Mouse (Mus musculus) heart, adult 2 months (tissue): ENCODE data around the gene Cacnb1. TPM values are rescaled to one million over a fixed set of nuclear protein-coding genes. Genes with fewer than 3 reads are reported as not detected.

Experiments used
- DNase-seq, 2 experiments: peaks; one replicate each; pipeline ENCODE4 v3.0.0; 2021
- H3K27ac ChIP-seq: fragments of 200-600 bp; 2 replicates; pipeline ENCODE4 v1.8.1; 2022
- H3K27me3 ChIP-seq: fragments of 200-500 bp; 2 replicates; pipeline ENCODE4 v1.6.1; 2012; ENCODE audit warnings: mild to moderate bottlenecking, low read length, inconsistent platforms, mixed read lengths; ENCODE audit not compliant: control insufficient read depth, insufficient read depth
- H3K36me3 ChIP-seq: fragments of 200-500 bp; 2 replicates; pipeline ENCODE4 v1.6.1; 2012; ENCODE audit warnings: low read length, inconsistent platforms; ENCODE audit not compliant: control insufficient read depth, insufficient read depth
- H3K4me1 ChIP-seq: fragments of 200-500 bp; 2 replicates; pipeline ENCODE4 v1.6.1; 2011; ENCODE audit warnings: low read length; ENCODE audit not compliant: control insufficient read depth, insufficient read depth
- H3K4me3 ChIP-seq: fragments of 200-600 bp; 2 replicates; pipeline ENCODE4 v1.8.1; 2022
- H3K79me2 ChIP-seq: fragments of 200-500 bp; replicated peaks from 2 replicates; pipeline ENCODE4 v1.6.1; 2012; ENCODE audit warnings: mild to moderate bottlenecking, inconsistent platforms, low read length, moderate library complexity, mixed read lengths; ENCODE audit not compliant: control insufficient read depth, insufficient read depth
- H3K9ac ChIP-seq: fragments of 200-500 bp; 2 replicates; pipeline ENCODE4 v1.6.1; 2012; ENCODE audit warnings: low read depth, mild to moderate bottlenecking, control low read depth, inconsistent platforms, low read length, mixed read lengths
- CTCF ChIP-seq: fragments of 200-600 bp; IDR thresholded peaks from 2 replicates; pipeline ENCODE4 v1.8.1; 2022; ENCODE audit warnings: antibody characterized with exemption, mild to moderate bottlenecking, moderate library complexity
- EP300 ChIP-seq: fragments of 200-500 bp; IDR thresholded peaks from 2 replicates; pipeline ENCODE4 v1.6.1; 2011; ENCODE audit warnings: low read depth, low read length, control low read depth; ENCODE audit not compliant: insufficient read depth
- POLR2A ChIP-seq: fragments of 200-500 bp; IDR thresholded peaks from 2 replicates; pipeline ENCODE4 v1.6.1; 2011; ENCODE audit warnings: mild to moderate bottlenecking, low read depth, low read length, control low read depth; ENCODE audit not compliant: insufficient read depth
- WGBS: fragments of 180-500 bp; shearing (Covaris S2); methylation state at CpG from one replicate; pipeline ENCODE4 v1.1.7; 2018; 5-methylcytosine and 5-hydroxymethylcytosine counted together
- intact Hi-C: fragments of 180-260 bp; cut with DNase I; formaldehyde crosslinking; loops from one replicate; pipeline ENCODE4 v1.15.1; 2025
- polyA plus RNA-seq: library from polyadenylated mRNA; depleted of rRNA; stranded (reverse); fragments of >200 nt; gene quantifications from 2 replicates; pipeline ENCODE4 v1.2.3, GENCODE M21; 2012
- total RNA-seq, 2 experiments: library from RNA; stranded (reverse); gene quantifications; 2 replicates each; pipeline ENCODE4 v1.2.3; 2021

The Cacnb1 gene
- total and polyA plus RNA-seq, 3 experiments, result 5.9 to 10.5 (median 6.1) TPM

GRCm38 (mm10) chr11:98059662-98060061 is 36.8 kb upstream of the Cacnb1 start:
- TF ChIP-seq EP300 (no peak), POLR2A (no peak), CTCF (no peak)
- Histone ChIP-seq H3K9ac (no peak overlapping the region), H3K4me1 (no peaks in the 10 kb centered on the region), H3K27me3 (no peaks in the 10 kb centered on the region), H3K36me3 (no peaks in the 10 kb centered on the region), H3K27ac (no peak overlapping the region), H3K4me3 (no peak overlapping the region), H3K79me2 (no peaks in the 10 kb centered on the region)
- DNase-seq, result peak in 1 of 2 experiments; percentile 40
- WGBS, result 65% methylated on average over 7 of the region's 7 CpGs
- intact Hi-C loops, result no loop called here

DNA sequence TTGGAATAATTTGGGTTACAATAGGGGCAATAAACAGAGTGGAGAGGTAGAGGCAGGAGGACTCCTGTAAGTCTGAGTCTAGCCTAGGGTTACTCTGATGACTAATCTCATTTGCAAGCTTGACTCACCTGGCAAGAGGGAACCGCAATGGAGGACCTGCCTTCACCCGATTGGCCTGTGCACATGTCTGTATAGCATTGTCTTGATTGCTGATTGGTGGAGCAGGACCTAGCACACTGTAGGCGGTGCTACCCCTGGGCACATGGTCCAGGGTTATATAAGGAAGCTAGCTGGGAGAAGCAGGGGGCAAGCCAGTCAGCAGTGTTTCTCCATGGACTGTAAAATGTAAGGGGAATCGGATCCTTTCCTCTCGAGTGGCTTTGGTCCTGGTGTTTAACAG is 35.2 kb upstream of the Cacnb1 start:
- no peak overlapping the region for H3K27ac ChIP-seq
- WGBS, result 87% methylated on average over 5 of the region's 5 CpGs
- DNase-seq, result no peak
- H3K79me2 ChIP-seq, result no peaks in the 10 kb centered on the region
- TF ChIP-seq POLR2A (no peak), EP300 (no peak), CTCF (no peak)
- H3K4me3 ChIP-seq, result no peak overlapping the region
- intact Hi-C loops, result no loop called here
- peaks cover 1% of the 10 kb centered on the region; the same call in 1 of the 2 replicates for H3K27me3 ChIP-seq
- no peaks in the 10 kb centered on the region for H3K36me3 ChIP-seq
- no peaks in the 10 kb centered on the region for H3K4me1 ChIP-seq
- H3K9ac ChIP-seq, result no peak overlapping the region

DNA sequence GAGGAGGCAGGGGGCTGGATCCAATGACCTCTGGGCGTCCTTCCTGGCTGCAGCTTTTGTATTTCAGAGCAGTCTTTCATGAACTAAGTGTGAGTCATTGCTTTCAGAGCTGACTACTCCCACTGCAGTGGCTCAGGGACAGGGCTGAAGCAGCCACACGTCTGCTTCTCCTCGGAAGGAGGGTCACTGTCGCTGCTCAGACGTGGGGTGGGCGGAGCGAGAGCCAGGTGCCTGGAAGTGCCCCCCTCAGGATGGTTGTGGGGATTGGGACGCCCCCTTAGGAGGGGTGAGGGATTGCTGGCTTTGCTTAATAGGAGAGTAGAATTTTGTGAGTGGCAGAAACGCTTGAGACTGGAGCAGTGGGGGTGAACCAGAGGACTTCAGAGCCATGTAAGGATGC is 34.6 kb upstream of the Cacnb1 start:
- intact Hi-C loops, result no loop called here
- Histone ChIP-seq H3K79me2 (no peaks in the 10 kb centered on the region), H3K27ac (no peak overlapping the region), H3K27me3 (peaks cover 5% of the 10 kb centered on the region), H3K4me3 (no peak overlapping the region), H3K36me3 (no peaks in the 10 kb centered on the region), H3K4me1 (no peaks in the 10 kb centered on the region), H3K9ac (no peak overlapping the region)
- TF ChIP-seq CTCF (no peak), POLR2A (no peak)
- WGBS, result 11% methylated on average over 9 of the region's 9 CpGs
- no peak for DNase-seq

DNA sequence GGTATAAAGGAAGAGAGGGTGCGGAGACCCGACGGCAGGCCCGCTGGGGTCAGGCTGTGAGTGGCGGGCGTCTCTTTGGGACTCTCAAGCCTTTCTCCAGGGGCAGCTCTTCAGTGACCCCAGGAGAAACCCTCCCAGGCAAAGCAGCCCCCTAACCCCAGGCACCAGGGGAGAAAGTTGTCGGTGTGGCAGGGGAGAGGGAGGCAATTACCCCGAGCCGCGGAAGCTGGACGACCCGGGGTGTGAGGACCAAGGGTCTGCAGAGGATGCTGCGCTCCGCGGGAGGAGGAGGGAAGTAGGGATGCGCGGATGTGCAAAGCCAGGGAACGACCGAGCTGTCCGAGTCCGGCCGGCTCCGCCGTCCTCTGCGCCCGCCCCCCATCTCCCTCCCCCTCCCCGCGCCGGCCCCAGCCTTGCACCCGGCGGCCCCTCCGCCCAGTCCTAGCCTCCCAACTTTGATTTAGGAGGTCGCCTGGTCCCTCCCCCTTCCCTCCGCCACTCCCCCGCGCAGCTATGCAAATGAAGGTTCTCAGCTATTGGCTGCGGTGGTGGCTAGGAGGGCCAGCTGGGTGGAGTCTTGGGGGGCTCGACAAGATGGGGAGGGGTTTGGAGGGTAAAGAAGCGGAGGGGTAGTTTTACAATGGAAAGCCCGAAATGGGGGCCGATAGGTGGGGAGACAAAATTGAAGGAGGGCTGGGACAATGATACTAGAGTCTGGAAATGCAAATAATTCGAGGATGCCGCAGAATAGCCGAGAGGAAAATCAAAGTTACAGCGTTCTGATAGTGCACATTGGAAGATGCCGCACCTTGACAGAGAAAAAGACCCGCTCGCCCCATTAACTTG is 30.4 kb upstream of the Cacnb1 start, which contains the start of gene Stac2:
TSS of gene Stac2 (minus strand) at position 474 of the 846 bp plus-strand sequence.
- intact Hi-C loops, result no loop called here
- TF ChIP-seq EP300 (no peak), POLR2A (no peak), CTCF (no peak)
- DNase-seq, result peak; percentile 78
- H3K27me3 ChIP-seq, result peaks cover 10% of the 10 kb centered on the region
- peak within 1 kb of the TSS; percentile 34 for H3K9ac ChIP-seq
- H3K27ac ChIP-seq, result no peak within 1 kb of the TSS
- peak within 1 kb of the TSS; percentile 49 for H3K4me3 ChIP-seq
- H3K4me1 ChIP-seq, result no peaks in the 10 kb centered on the region
- H3K36me3 ChIP-seq, result no peaks in the 10 kb centered on the region
- no peaks in the 10 kb centered on the region for H3K79me2 ChIP-seq
- 6% methylated on average over 43 of the region's 48 CpGs for WGBS

DNA sequence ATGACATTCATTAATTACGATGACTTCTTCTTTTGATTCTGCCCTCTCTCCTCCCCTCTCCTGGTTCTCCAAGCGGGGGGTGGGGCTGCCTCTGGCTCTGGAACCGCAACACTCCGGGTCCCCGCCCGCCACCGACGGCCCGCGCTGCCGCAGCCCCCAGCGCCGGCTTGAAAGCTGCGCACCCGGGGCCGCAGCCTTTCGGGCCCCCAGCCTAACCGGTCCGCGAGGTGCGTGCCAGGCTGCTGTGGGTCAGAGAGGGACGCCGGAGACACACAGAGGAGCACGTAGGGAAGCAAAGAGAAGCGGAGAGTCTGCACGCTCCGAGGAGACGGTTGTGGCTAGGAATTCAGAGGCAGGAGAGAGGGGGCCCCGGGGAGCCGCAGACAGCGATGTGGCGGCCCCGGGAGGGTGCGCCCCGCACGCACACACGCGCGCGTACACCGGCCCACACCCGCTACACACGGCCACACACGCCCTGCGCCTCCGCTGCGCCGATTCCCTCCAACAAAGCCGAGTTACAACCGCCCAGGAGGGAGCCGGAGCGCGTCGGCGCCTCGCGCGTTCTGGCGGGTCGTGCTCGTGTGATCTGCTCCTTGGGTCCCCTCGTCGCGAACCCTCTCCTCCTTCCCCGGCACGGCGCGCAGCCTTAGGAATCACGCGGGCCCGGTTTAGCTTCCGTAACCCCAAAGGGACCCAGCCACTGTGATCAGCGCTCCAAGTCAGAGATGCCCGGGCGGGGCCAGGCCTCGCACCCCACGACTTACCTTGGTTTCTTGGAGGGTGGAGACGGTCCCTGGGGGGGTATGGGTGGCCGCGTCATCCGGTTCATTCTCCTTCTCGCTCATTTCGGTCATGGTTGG is 29.5 kb upstream of the Cacnb1 start:
- Histone ChIP-seq H3K27me3 (peaks cover 10% of the 10 kb centered on the region), H3K79me2 (no peaks in the 10 kb centered on the region), H3K27ac (no peak overlapping the region), H3K9ac (peak overlapping the region; percentile 34), H3K4me1 (no peaks in the 10 kb centered on the region), H3K4me3 (peak overlapping the region; percentile 49), H3K36me3 (no peaks in the 10 kb centered on the region)
- intact Hi-C loops, result no loop called here
- under 1% methylated on average over 83 of the region's 83 CpGs for WGBS
- TF ChIP-seq CTCF (no peak), EP300 (no peak), POLR2A (no peak)
- DNase-seq, result peak in 1 of 2 experiments; percentile 54
